Mouse (Mus musculus) urinary bladder, postnatal 10 days (tissue): ENCODE results near the gene Sema7a.

Experiments used
- DNase-seq: peaks from one replicate; pipeline ENCODE4 v3.0.0; 2022; ENCODE audit warnings: low spot score

The Sema7a gene

DNA sequence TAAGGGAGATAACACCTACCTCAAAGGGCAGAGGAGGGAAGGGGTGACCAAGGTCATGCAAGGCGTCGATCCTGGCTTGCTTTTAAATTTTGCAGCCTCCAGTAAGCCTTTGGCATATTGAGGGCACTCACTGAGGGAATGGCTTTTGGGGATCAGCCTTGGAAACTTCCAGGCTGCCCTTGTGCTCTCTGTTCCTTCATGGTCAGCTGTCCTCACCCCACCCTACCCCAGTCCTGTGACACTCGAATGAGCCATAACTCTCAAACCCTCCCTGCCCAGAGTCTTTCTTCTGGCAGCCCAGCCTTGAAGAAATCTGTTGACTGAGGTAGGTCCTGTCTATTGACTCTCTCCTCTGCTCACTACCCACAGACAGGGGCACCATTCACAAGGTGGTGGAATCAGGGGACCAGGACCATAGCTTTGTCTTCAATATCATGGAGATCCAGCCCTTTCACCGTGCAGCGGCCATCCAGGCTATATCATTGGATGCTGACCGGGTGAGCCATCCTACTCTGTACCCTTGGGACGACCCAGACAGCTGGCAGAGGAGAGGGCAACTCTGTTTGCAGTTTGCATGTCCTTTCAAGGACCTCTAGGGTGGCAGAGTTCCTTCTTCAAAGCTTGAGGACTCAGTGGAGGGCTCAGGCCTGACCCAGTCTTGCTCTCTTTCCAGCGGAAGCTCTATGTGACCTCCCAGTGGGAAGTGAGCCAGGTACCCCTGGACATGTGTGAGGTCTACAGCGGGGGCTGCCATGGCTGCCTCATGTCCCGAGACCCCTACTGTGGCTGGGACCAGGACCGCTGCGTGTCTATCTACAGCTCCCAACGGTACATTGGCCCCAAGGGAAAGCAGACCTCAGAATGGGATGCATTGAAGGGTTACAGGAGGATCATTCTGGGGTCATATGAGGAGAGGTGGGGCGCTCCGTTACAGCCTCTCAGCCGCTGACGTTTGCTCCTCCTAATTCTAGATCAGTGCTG lies 20.3 kb downstream of the Sema7a start:
- no peak for DNase-seq

DNA sequence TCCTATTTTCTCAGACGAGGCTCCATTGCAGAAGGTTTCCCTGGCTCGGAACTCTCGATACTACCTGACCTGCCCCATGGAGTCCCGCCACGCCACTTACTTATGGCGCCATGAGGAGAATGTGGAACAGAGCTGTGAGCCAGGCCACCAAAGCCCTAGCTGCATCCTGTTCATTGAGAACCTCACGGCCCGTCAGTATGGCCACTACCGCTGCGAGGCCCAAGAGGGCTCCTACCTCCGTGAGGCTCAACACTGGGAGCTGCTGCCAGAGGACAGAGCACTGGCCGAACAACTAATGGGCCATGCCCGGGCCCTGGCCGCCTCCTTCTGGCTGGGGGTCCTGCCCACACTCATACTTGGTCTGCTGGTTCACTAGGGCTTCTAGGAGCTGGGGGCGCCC lies 21.3 kb downstream of the Sema7a start:
- DNase-seq = no peak

DNA sequence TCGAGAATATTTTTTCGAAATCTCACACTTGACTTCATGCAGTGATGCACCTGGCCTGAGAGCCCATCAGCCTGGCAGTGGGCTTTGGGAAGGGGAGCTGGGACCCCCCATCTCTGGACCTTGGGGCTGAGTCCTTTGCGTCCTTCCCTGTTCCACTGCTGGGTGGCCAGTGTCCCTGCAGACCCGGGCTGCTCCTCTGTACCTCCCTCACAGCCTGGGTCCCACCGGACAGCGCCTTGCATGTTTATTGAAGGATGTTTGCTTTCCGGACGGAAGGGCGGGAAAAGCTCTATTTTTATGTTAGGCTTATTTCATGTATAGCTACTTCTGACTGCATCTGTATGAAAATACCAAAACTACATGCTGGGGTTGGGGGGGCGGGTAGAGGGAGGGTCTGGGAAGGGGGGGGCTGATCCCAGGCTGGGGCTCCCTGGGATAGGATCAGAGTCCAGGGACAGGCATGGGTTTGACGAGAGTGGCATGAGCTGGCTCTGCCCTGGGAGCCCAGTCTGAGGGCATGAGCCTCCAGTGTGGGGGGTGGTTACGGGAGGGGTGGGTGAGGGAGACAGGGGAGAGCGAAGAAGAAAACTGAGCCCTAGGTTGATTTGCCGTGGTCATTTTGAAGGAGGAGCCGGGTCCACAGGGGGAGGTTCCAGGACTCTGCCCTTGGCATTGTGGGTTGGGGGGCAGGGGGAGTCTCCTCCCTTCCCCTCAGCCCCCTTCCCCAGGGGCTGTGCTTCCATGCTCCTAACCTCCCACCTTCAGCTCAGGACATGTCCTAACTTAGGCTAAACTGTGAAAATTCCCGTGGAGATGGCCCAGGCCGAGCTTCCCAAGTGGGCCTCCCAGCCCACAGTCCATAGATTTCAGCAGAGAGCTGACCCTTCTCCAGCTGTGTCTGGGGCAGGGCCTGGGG lies 22.2 kb downstream of the Sema7a start:
- no peak for DNase-seq

DNA sequence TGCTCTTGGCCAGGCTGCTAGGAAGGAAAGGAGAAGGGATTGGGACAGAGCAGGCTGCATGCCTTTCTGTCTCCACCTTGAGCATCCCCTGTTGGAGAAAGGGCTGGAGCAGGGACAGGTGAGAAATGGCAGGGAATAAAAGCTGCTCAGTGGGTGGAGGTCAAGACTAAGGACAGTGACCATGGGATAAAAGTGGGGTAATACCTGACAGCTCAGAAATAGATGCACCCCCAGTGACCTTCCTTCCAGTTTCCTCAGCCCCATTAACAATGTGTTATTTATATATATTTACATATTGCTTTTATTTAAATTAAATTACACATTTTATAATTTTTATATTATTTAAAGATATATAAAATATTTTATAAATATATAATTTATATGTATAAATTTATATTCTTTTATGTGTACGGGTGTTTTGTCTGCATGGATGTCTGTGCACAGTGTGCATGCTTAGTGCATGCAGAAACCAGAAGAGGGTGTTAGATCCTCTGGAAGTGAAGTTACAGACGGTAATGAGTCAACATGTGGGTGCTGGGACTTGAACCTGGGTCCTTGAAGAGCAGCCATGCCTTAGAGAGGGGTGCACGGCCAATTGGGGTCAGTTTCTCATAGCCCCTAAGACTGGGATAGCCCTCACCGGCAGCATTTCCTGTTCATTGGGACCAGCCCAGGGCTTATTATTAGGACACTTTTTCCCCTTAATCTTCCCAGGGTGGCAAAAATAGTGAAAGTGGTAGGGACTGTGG lies 23.5 kb downstream of the Sema7a start:
- no peak for DNase-seq

DNA sequence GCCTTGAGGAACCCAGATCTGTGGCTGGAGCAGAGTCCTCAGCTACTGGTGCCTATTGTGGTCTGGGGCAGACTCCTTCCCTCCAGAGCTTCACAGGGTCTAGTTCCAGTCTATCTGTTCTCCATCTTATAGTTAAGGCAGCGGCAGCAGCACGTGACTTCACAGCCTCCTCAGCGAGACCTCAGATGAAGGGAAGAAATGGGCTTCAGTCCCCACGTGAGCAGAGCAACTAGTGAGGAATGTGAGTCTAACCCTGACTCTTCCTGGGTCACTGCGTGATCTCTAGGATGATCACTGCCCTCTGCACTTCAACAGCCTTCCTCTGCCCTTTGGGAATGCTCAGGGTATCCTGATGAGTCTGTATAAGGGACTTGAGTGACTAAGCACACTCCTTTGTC lies 24.1 kb downstream of the Sema7a start:
- DNase-seq = no peak

DNA sequence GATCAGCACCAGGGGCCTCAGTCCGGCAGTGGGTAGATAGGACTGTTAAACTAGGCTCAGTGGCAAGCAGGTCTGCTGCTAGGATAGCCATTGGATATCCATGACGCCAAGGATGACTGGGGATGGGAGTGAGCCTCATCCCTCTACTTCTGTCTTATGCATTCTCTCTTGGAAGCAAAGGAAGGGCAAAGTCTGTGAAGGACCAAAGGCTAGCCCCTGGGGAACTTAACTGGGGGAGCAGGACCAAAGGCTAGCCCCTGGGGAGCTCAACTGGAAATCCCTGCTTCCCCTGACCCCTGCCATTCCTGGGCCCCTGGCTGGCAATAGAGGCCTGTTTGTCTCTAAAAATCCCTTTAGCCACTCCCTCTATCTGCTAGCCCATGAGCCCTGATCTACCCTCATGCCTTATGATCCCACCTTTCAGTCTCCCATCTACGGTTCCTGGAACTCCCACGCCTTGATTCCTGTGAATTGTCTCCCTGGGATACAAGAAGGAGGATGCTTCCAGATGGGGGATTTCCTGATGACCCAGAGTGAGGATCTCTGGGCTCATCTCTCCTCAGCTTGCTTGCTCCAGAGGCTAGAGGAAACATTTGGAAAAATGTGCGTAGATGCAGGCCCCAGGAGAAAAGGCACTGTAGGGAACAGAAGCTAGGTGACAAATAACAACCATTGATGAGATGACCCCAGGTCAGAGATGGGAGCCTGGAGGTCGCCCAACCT lies 24.8 kb downstream of the Sema7a start:
- DNase-seq = no peak

DNA sequence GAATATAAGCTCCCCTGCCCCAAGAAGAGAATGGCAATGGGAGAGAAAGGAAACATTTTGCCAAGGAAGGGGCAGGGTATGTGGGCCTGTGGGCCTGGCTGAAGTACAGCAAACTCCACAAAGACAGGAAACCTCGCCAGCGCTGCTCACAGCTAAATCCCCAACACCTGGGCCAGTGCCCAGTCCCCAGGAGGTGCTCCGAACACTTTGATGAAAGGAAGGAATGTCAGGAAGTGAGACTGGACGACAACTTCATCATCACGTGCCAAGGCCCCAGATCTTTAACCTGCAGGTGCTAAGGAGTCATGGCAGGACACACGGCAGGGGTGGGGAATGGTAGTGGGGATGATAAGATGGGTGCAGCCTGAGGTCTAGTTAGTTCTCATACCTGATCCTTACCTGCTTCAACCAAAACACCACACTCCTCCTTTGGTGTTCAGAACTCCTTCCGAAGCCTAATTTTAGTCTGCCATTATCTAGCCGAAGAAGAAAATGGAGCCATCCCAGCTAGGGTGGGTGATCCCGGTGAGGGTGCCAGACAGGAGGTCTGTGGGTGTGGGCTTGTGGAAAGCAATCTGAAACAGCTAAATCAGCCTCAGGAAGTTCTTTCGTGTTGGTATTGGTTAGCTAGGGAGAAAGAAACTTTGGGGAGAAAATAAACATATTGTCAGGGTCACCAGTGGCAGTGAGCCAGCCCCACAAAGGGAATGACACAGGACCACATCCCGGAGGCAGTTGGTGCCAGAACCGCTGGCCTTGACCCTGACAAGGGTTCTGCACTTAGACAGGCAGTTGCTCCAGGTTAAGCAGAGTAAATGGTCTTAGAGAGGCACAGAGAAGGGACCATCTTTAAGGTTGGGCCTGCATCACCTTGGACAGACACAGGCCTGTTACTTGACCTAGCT lies 25.6 kb downstream of the Sema7a start:
- DNase-seq = no peak

DNA sequence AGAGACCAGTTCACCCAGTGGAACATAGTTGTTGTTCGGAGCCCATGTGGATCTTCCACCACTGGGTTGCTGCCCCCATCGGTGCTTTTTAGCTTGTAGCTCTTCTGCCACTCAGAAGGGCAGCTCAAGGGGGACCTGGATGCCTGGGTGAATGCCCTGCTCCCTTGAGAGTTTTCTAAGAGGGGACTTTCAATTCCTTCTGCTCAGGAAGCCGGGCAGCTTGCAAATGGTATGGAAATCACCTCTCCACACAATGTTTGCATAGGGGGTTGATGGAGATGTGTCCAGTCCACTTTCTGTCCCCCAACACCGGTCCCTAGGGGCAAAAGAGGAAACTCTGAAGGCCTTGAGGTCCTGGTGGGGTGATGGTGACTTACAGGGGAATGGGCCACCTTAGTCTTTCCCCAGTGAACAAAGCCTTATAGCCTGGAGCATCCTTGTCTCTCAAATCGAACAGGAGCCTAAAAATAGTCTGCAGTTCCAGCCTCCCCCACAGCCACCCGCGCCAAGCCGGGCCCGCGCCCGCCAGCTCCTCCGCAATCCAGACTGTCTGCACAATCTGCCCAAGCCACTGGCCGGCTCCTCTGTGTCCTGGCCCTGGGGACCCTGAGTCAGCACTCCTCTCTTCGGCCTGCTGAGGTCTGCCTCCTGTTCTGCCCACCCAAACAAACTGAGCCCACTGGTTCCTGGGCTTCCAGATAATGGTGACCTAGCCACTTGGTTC lies 27.5 kb downstream of the Sema7a start:
- DNase-seq = no peak

DNA sequence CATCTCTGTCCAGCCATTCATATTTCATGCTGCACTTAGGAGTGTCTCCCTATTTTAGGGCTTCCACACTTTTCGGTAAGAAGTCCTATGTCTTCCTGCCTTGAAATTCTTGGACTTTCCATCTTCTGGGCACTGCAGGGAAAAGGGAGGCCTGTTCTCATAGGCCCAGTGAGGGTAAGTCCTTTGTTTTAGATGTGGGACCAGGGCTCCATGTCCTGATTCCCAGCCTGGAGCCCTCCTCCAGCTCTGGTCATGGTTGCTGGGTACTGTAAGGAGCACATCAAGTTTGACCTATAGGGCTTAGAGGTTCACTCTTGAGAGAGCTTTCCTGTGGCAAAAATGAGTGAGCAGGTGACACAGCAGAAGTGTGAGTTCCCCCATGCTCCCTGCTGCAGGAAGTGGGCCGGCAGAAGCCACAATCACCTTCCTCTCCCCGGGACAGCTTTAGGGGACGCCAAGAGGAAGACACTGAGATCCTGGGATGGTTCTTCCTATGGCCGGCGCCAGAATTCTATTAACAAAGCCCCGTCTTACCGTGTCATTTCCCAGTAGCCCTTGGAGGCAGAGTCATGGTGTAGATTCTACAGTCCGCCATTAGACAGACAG lies 28.4 kb downstream of the Sema7a start:
- DNase-seq = no peak

DNA sequence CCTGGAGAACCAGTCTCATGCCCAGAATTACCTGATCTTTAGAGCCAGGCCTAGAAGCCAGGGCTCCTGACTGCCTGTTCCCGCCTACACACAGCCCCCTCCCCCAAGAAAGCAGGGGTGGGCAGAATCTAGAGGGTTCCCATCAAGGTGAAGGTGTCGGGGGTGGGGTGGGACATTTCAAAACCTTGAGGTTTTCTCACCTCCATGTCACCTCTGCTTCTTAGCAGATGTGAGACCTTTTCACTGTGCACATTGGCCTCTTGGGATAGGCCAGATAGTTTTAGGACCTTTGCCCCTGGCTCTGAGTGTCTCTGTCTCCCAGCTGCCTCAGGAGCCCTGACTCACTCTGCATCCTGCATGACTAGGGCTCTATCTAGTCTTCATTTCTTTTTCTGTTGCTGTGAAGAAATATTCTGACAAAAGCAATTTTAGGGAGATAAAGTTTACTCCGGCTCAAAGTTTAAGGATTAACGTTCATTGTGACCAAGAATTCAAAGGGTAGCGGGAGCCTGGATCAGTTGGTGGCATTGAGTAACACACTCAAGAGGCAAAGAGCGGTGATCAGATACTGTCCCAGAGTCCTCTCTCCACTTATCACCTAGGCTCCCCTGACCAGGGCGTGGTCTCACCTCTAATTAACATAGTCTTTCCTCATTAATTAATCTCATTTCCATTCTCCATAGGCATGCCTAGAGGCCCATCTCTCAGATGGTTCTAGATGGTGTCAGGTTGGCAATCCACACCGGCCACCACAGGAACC lies 29.1 kb downstream of the Sema7a start:
- no peak for DNase-seq

DNA sequence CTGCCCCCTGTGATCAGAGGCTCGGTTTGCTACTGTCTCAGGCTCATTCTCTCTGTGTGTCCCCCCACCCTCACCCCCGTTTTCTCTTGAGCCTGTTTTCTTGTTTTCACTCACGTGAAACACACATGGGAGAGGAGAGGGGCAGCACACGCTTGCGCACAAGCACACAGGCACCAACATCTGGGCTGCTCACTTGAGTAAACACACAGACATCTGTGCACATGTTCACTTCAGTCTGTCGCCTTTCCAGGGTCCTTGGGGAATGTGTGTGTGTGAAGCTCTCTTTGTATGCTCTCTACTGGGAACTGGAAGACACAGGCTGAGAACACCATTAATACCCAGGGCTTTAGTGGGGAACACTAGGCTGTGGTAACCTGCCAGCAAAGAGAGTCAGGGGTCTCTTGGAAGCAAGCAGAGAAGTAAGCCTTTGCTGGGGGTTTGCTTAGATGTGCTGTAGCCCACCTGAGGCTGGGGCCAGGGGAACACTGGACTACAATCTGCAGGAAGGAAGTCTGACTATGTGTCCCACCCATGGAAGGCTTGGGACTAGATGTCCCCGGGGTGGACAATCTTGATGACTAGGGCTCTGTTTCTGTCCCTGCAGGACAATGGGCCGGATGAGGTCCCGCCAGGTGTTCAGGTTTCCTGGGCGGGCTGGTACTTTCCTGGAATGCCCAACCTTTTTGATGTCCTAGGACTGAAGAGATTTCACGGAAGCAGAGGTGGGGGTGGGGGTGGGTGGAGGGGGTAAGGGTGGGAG lies 30.0 kb downstream of the Sema7a start:
- DNase-seq = no peak

DNA sequence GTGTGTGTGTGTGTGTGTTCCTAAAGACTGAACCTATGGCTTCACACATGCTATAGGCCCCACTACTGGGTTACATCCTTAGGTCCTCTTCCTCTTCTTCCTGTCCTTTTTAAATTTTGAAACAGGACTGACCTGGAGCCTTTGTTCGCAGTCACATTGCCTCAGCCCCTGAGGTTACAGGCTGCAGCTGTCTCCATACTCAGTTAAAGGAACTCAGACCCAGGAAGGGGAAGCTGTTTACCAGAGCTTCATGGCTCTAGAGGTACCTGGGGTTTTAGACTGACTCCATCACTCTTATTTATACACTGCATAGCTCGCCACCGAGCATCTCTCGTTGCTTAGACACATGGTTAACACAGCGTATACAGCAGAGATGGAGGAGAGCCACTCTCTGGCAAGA lies 31.5 kb downstream of the Sema7a start:
- DNase-seq = no peak

DNA sequence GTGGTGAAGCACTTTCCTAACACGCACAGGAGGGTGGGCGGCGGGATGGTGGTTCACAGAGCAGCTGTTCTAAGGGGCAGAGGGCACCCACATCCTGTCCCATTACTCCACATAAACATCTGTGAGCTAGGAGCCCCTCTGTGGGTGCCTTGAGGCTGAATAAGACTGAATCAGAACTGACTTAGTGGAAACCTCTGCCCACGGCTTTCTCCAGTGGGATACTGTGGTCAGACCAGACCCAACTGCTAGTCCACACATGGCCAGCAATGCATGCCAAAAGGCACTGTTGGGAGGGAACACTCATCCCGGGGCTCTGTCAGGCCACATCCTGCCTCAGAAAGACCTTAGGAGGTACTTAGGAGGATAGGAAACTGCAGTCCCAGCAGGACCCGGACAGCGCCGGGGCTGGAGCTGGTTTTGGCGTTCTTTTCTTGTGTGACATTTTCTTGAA lies 32.3 kb downstream of the Sema7a start:
- DNase-seq = no peak

DNA sequence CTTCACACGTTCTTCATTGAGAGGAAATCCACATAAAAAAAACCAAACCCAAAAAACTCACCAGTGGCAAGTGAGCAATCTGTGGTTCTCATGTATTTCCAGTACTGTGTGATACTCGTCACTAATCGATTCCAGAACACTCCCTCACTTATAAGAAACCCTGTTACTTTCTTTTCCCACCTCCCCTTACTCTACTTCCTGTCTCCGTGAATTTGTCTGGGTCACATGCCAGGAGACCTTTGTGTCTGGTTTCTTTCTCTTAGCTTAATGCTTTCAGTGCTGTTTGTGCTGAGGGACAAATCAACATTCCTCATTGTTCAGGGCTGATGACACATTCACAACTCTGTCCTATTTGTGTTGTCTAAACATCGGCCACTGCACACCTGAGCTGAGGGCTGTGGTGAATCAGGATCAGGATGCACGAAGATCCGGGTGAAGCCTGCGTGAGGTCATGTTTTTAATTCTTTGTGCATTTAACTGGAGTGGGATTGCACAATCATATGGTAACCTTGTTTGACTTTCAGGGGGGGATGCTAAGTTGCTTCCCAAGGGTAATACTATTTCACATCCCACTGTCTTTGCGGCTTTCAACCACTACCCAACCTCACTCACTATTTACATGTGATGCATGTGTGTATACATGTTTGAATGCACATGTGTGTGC lies 33.0 kb downstream of the Sema7a start:
- DNase-seq = no peak

DNA sequence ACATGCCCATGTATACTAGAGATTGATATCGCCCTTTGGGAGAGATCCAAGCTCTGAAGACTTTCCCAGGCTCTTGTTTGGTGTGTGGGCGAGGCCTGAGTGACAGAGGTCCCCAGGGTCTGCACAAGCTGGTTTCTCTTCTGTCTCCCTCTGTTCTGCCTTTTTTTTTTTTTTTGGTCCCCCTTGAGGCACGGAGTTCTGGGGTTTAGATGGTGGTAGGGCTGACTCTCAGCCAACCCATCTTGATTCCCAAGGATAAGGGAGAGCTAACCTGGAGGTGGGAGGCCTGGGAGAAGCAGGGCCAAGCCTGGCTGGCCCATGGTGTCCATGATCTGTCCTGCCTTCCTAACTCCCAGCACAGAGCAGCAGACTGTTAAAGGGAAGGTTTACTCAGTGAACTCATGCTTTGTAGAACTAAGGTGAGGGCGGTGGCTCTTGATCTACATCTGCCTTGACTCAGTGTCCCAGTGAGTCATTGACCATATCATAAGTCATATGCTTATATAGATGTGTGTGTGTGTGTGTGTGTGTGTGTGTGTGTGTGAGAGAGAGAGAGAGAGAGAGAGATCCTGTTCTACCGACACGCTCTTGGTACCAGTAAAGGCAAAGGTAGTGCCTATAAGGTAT lies 33.6 kb downstream of the Sema7a start:
- DNase-seq = no peak

DNA sequence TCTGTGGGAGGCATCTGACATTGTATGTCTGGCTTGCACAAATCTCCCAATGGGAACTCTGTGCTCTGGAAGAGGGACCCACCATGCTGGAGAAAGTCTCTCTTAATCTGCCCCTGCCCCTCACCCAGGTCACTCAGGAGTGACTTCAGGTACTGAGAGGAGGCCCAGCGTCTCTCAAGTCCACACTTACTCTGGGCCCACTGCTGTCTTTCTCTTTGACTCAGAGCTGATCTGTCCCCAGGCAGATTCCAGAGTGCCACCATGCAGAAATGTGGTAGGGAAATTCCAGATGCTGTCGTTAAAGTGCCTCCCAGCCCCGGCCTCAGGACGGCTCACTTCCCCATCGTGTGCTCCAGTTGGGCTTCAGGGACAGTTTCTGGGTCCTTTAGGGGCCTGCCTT lies 34.3 kb downstream of the Sema7a start:
- no peak for DNase-seq
